8 mouse cellular contexts compared by ENCODE assay signal in genomic region chr16:17617922-17618565, GRCm38 (mm10). TPM values are rescaled to one million over a fixed set of nuclear protein-coding genes. Genes with fewer than 3 reads are reported as not detected.
DNase-seq lines count a peak whose midpoint lies in the region; ATAC-seq lines count a peak whose summit lies in the region.

No protein-coding gene starts in this region.

- 23% methylated on average over 13 of the region's 13 CpGs for WGBS in midbrain, embryonic 10.5 days
- 18% methylated on average over 13 of the region's 13 CpGs for WGBS in midbrain, embryonic 16.5 days
- 18% methylated on average over 13 of the region's 13 CpGs for WGBS in embryonic facial prominence, embryonic 13.5 days
- 20% methylated on average over 13 of the region's 13 CpGs for WGBS in limb, embryonic 10.5 days
- WGBS in stomach, embryonic 16.5 days = 9% methylated on average over 13 of the region's 13 CpGs

- DNase-seq in midbrain, embryonic 10.5 days (ENCODE audit: low spot score) = peak; percentile 62
- peak; percentile 35 for DNase-seq in adrenal gland, postnatal 25 days
- peak; percentile 16 to 34 for DNase-seq in heart, postnatal 36 days
- DNase-seq in limb, embryonic 10.5 days (ENCODE audit: low spot score) = peak; percentile 68
- peak; percentile 63 for DNase-seq in mesoderm, embryonic 11.5 days (ENCODE audit: low read depth, low spot score)

- H3K4me1 ChIP-seq in midbrain, embryonic 10.5 days = peaks cover 11% of the 10 kb centered on the region
- peaks cover 9% of the 10 kb centered on the region for H3K4me1 ChIP-seq in midbrain, embryonic 16.5 days (ENCODE audit: control insufficient read depth, insufficient read depth, low read length)
- peaks cover 14% of the 10 kb centered on the region for H3K4me1 ChIP-seq in embryonic facial prominence, embryonic 13.5 days
- H3K4me1 ChIP-seq in limb, embryonic 10.5 days = peaks cover 16% of the 10 kb centered on the region; the same call in 1 of the 2 replicates
- H3K4me1 ChIP-seq in stomach, embryonic 16.5 days (ENCODE audit: control insufficient read depth, insufficient read depth, low read length) = peaks cover 11% of the 10 kb centered on the region

- no peak overlapping the region for H3K9ac ChIP-seq in midbrain, embryonic 16.5 days (ENCODE audit: low read depth, low read length)
- no peak overlapping the region for H3K9ac ChIP-seq in embryonic facial prominence, embryonic 13.5 days
- H3K9ac ChIP-seq in stomach, embryonic 16.5 days (ENCODE audit: low read length) = peak overlapping the region; percentile 39; the same call in 1 of the 2 replicates

- ATAC-seq in midbrain, embryonic 16.5 days = no peak
- ATAC-seq in embryonic facial prominence, embryonic 13.5 days (ENCODE audit: insufficient number of reproducible peaks, insufficient read depth, low FRiP score, low TSS enrichment, low read depth) = 0 out of 2 replicates have a peak, but pooled peaks have one; percentile 20
- ATAC-seq in stomach, embryonic 16.5 days (ENCODE audit: insufficient read depth, low FRiP score) = peak; percentile 53; the same call in 1 of the 2 replicates

- peaks cover 20% of the 10 kb centered on the region for H3K36me3 ChIP-seq in midbrain, embryonic 10.5 days
- no peaks in the 10 kb centered on the region for H3K36me3 ChIP-seq in midbrain, embryonic 16.5 days (ENCODE audit: control insufficient read depth, insufficient read depth, low read length)
- H3K36me3 ChIP-seq in embryonic facial prominence, embryonic 13.5 days = peaks cover 19% of the 10 kb centered on the region
- peaks cover 20% of the 10 kb centered on the region for H3K36me3 ChIP-seq in limb, embryonic 10.5 days
- no peaks in the 10 kb centered on the region for H3K36me3 ChIP-seq in stomach, embryonic 16.5 days (ENCODE audit: control insufficient read depth, insufficient read depth, low read length)

- no peak overlapping the region for H3K4me3 ChIP-seq in midbrain, embryonic 10.5 days
- H3K4me3 ChIP-seq in midbrain, embryonic 16.5 days (ENCODE audit: low read depth, low read length) = no peak overlapping the region
- H3K4me3 ChIP-seq in embryonic facial prominence, embryonic 13.5 days = no peak overlapping the region
- H3K4me3 ChIP-seq in limb, embryonic 10.5 days = no peak overlapping the region; the same call in 1 of the 2 replicates
- H3K4me3 ChIP-seq in stomach, embryonic 16.5 days (replicated peaks; ENCODE audit: low read length) = no peak overlapping the region

- no peaks in the 10 kb centered on the region for H3K9me3 ChIP-seq in midbrain, embryonic 10.5 days (replicated peaks)
- H3K9me3 ChIP-seq in midbrain, embryonic 16.5 days (replicated peaks; ENCODE audit: control insufficient read depth, low read length, poor library complexity, severe bottlenecking) = no peaks in the 10 kb centered on the region
- H3K9me3 ChIP-seq in embryonic facial prominence, embryonic 13.5 days = no peaks in the 10 kb centered on the region
- H3K9me3 ChIP-seq in limb, embryonic 10.5 days (replicated peaks) = no peaks in the 10 kb centered on the region
- H3K9me3 ChIP-seq in stomach, embryonic 16.5 days (replicated peaks; ENCODE audit: control insufficient read depth, low read length) = no peaks in the 10 kb centered on the region

- H3K27me3 ChIP-seq in midbrain, embryonic 10.5 days (ENCODE audit: low read depth, poor library complexity, severe bottlenecking) = no peaks in the 10 kb centered on the region; the same call in 1 of the 2 replicates
- no peaks in the 10 kb centered on the region; the same call in 1 of the 2 replicates for H3K27me3 ChIP-seq in midbrain, embryonic 16.5 days (ENCODE audit: control insufficient read depth, insufficient read depth, low read depth, low read length)
- H3K27me3 ChIP-seq in embryonic facial prominence, embryonic 13.5 days = no peaks in the 10 kb centered on the region
- no peaks in the 10 kb centered on the region for H3K27me3 ChIP-seq in limb, embryonic 10.5 days (ENCODE audit: low read depth, poor library complexity, severe bottlenecking)
- H3K27me3 ChIP-seq in stomach, embryonic 16.5 days (ENCODE audit: control insufficient read depth, insufficient read depth, low read length) = no peaks in the 10 kb centered on the region

- H3K27ac ChIP-seq in midbrain, embryonic 10.5 days (replicated peaks) = no peak overlapping the region
- H3K27ac ChIP-seq in midbrain, embryonic 16.5 days (ENCODE audit: low read length) = no peak overlapping the region
- H3K27ac ChIP-seq in embryonic facial prominence, embryonic 13.5 days = no peak overlapping the region
- H3K27ac ChIP-seq in limb, embryonic 10.5 days = no peak overlapping the region
- no peak overlapping the region for H3K27ac ChIP-seq in stomach, embryonic 16.5 days (ENCODE audit: low read length)

- no peak overlapping the region for H3K4me2 ChIP-seq in midbrain, embryonic 16.5 days (ENCODE audit: low read length)
- peak overlapping the region; percentile 36 for H3K4me2 ChIP-seq in embryonic facial prominence, embryonic 13.5 days
- peak overlapping the region; percentile 32; the same call in 1 of the 2 replicates for H3K4me2 ChIP-seq in stomach, embryonic 16.5 days (ENCODE audit: low read depth, low read length)

- intact Hi-C loops in heart, postnatal 36 days (cut with DNase I) = loop anchor here (2.0 to 5.0 kb wide), 2 partner anchors 59 to 194 kb away; no protein-coding TSS in a partner anchor

RNA-seq across cellular contexts. Expression of gene Smpd4, which starts 1.1 kb away (rescaled TPM):
- polyA plus RNA-seq in midbrain, embryonic 10.5 days (2016; fragmentation: Nextera tagmentation; extraction: Ambion mirVana) = 47.3 and 52.2 TPM in 2 replicates
- 27.6 and 28.4 TPM in 2 replicates for polyA plus RNA-seq in midbrain, embryonic 16.5 days (2015; fragmentation: Nextera tagmentation; extraction: Ambion mirVana)
- 28.0 and 33.7 TPM in 2 replicates for total RNA-seq in adrenal gland, postnatal 25 days (2021)
- polyA plus RNA-seq in embryonic facial prominence, embryonic 13.5 days (2015; fragmentation: Nextera tagmentation; extraction: Ambion mirVana) = 39.0 and 39.8 TPM in 2 replicates
- 10 to 100 TPM; 19.4 to 23.2 TPM for total RNA-seq in heart, postnatal 36 days (2021)
- 74.3 and 74.4 TPM in 2 replicates for polyA plus RNA-seq in limb, embryonic 10.5 days (2016; fragmentation: Nextera tagmentation; extraction: Ambion mirVana)
- 24.7 and 25.3 TPM in 2 replicates for polyA plus RNA-seq in stomach, embryonic 16.5 days (2015; fragmentation: Nextera tagmentation; extraction: Ambion mirVana)

RNA-seq across cellular contexts. Expression of gene Ccdc74a, which starts 28.2 kb away (rescaled TPM):
- 6.4 and 8.1 TPM in 2 replicates for polyA plus RNA-seq in midbrain, embryonic 10.5 days (2016; fragmentation: Nextera tagmentation; extraction: Ambion mirVana)
- 11.6 and 14.6 TPM in 2 replicates for polyA plus RNA-seq in midbrain, embryonic 16.5 days (2015; fragmentation: Nextera tagmentation; extraction: Ambion mirVana)
- 2.5 and 3.7 TPM in 2 replicates for total RNA-seq in adrenal gland, postnatal 25 days (2021)
- polyA plus RNA-seq in embryonic facial prominence, embryonic 13.5 days (2015; fragmentation: Nextera tagmentation; extraction: Ambion mirVana) = 8.7 and 10.4 TPM in 2 replicates
- under 1 TPM in 1 of 2 experiments, not detected in 1; 0.60 TPM for total RNA-seq in heart, postnatal 36 days (2021)
- polyA plus RNA-seq in limb, embryonic 10.5 days (2016; fragmentation: Nextera tagmentation; extraction: Ambion mirVana) = 6.0 and 8.7 TPM in 2 replicates
- polyA plus RNA-seq in stomach, embryonic 16.5 days (2015; fragmentation: Nextera tagmentation; extraction: Ambion mirVana) = 4.7 and 4.9 TPM in 2 replicates

RNA-seq across cellular contexts. Expression of gene Slc7a4, which starts 35.0 kb away (rescaled TPM):
- polyA plus RNA-seq in midbrain, embryonic 10.5 days (2016; fragmentation: Nextera tagmentation; extraction: Ambion mirVana) = 2.4 and 2.6 TPM in 2 replicates
- polyA plus RNA-seq in midbrain, embryonic 16.5 days (2015; fragmentation: Nextera tagmentation; extraction: Ambion mirVana) = 43.7 and 49.5 TPM in 2 replicates
- total RNA-seq in adrenal gland, postnatal 25 days (2021) = 8.0 and 14.9 TPM in 2 replicates
- 5.5 and 6.0 TPM in 2 replicates for polyA plus RNA-seq in embryonic facial prominence, embryonic 13.5 days (2015; fragmentation: Nextera tagmentation; extraction: Ambion mirVana)
- 1 to 10 TPM; 1.6 to 1.7 TPM for total RNA-seq in heart, postnatal 36 days (2021)
- 0.44 and 0.81 TPM in 2 replicates for polyA plus RNA-seq in limb, embryonic 10.5 days (2016; fragmentation: Nextera tagmentation; extraction: Ambion mirVana)
- 25.9 and 26.6 TPM in 2 replicates for polyA plus RNA-seq in stomach, embryonic 16.5 days (2015; fragmentation: Nextera tagmentation; extraction: Ambion mirVana)

RNA-seq across cellular contexts. Expression of gene P2rx6, which starts 56.4 kb away (rescaled TPM):
- polyA plus RNA-seq in midbrain, embryonic 10.5 days (2016; fragmentation: Nextera tagmentation; extraction: Ambion mirVana) = 0.62 and 0.75 TPM in 2 replicates
- 3.0 and 3.5 TPM in 2 replicates for polyA plus RNA-seq in midbrain, embryonic 16.5 days (2015; fragmentation: Nextera tagmentation; extraction: Ambion mirVana)
- total RNA-seq in adrenal gland, postnatal 25 days (2021) = 0.61 and 0.76 TPM in 2 replicates
- 0.08 and 0.32 TPM in 2 replicates for polyA plus RNA-seq in embryonic facial prominence, embryonic 13.5 days (2015; fragmentation: Nextera tagmentation; extraction: Ambion mirVana)
- 1 to 10 TPM in 1 of 2 experiments, under 1 TPM in 1; 0.73 to 1.4 TPM for total RNA-seq in heart, postnatal 36 days (2021)
- polyA plus RNA-seq in limb, embryonic 10.5 days (2016; fragmentation: Nextera tagmentation; extraction: Ambion mirVana) = 0.08 TPM in 1 of 2 replicates, not detected in the other
- 1.8 and 2.1 TPM in 2 replicates for polyA plus RNA-seq in stomach, embryonic 16.5 days (2015; fragmentation: Nextera tagmentation; extraction: Ambion mirVana)

RNA-seq across cellular contexts. Expression of gene Lrrc74b, which starts 57.0 kb away (rescaled TPM):
- 0.17 and 0.27 TPM in 2 replicates for polyA plus RNA-seq in midbrain, embryonic 10.5 days (2016; fragmentation: Nextera tagmentation; extraction: Ambion mirVana)
- polyA plus RNA-seq in midbrain, embryonic 16.5 days (2015; fragmentation: Nextera tagmentation; extraction: Ambion mirVana) = 1.3 and 2.0 TPM in 2 replicates
- total RNA-seq in adrenal gland, postnatal 25 days (2021) = 0.12 TPM in 1 of 2 replicates, not detected in the other
- not detected in 2 replicates for polyA plus RNA-seq in embryonic facial prominence, embryonic 13.5 days (2015; fragmentation: Nextera tagmentation; extraction: Ambion mirVana)
- under 1 TPM in 1 of 2 experiments, not detected in 1; 0.19 TPM for total RNA-seq in heart, postnatal 36 days (2021)
- polyA plus RNA-seq in limb, embryonic 10.5 days (2016; fragmentation: Nextera tagmentation; extraction: Ambion mirVana) = not detected in 2 replicates
- polyA plus RNA-seq in stomach, embryonic 16.5 days (2015; fragmentation: Nextera tagmentation; extraction: Ambion mirVana) = 0.34 and 0.51 TPM in 2 replicates
